Mouse (Mus musculus): ENCODE results near the gene Pltp. TPM values are rescaled to one million over a fixed set of nuclear protein-coding genes. Genes with fewer than 3 reads are reported as not detected.
A peak's percentile ranks its signal among the peaks of the same experiment; 100 is the strongest.

Gene Pltp
- total and polyA plus RNA-seq, 3 experiments, result 0.85 to 5.5 (median 0.94) TPM

DNA sequence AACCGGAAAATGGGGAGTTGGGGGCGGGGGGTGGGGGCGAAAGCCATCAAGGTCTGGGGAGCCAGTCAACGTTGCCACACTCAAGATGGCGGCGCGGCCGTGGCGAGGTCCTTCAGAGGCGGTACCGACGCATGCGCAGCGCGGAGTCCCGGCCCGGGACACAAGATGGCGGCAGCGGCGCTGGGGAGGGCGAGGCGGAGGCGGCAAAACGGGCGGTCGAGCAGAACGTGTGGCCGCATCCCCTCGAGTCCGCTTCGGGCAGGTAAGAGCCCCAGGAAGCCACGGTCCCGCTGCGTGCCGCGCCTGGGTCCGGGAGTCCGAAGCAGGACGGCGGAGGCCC lies 21.7 kb upstream of the Pltp start, which contains the start of gene Pcif1:
Pcif1 (plus strand) TSS at position 77 of the 340 bp plus-strand sequence.
- H3K9me3 ChIP-seq (replicated peaks; ENCODE audit: low read length), result no peaks in the 10 kb centered on the region
- peak within 1 kb of the TSS; percentile 80 to 92 (median 88) for H3K4me3 ChIP-seq (replicated peaks in 1 of 3; ENCODE audit: low read depth in 2 of 3, low read length in 2 of 3, poor library complexity in 1 of 3)
- in situ Hi-C loops (cut with MboI; ENCODE audit: low pct_ligation_motif_present, low pct_unique_long_range_greater_than_20kb, low sequenced_read_pairs), result loop anchor here (5.0 kb wide), 1 partner anchor 47 kb away; the partner anchor contains the start of genes Ctsa and Neurl2
- H3K9ac ChIP-seq (ENCODE audit: insufficient read depth, low read depth), result peak within 1 kb of the TSS; percentile 95
- H3K4me2 ChIP-seq (ENCODE audit: insufficient read depth, low read depth, poor library complexity, severe bottlenecking), result peak within 1 kb of the TSS; percentile 87
- DNase-seq (ENCODE audit: extremely low read depth), result peak; percentile 85
- H3K79me2 ChIP-seq (replicated peaks; ENCODE audit: control insufficient read depth, extremely low read depth, insufficient read depth, poor library complexity, severe bottlenecking), result peaks cover 18% of the 10 kb centered on the region
- TF ChIP-seq IRF4 (IDR thresholded peaks at IDR 0.05; ENCODE audit: low read depth, low read length) (no peak; the same call in 1 of the 2 replicates), CHD1 (IDR thresholded peaks at IDR 0.05; ENCODE audit: low read depth, low read length) (no peak), POLR2AphosphoS2 (IDR thresholded peaks at IDR 0.05; ENCODE audit: low read depth, low read length) (no peak), SMC3 (IDR thresholded peaks at IDR 0.05; ENCODE audit: low read depth, low read length) (no peak), JUN (IDR thresholded peaks at IDR 0.05; ENCODE audit: insufficient read depth, low read depth, low read length) (no peak), USF1 (IDR thresholded peaks at IDR 0.05; ENCODE audit: low read depth, low read length) (no peak), POLR2A (IDR thresholded peaks at IDR 0.05; ENCODE audit: low read depth, low read length) (peak; percentile 69), KAT2A (IDR thresholded peaks at IDR 0.05; ENCODE audit: insufficient replicate concordance, low read length) (peak; percentile 87; the same call in 1 of the 2 replicates), ZMIZ1 (IDR thresholded peaks at IDR 0.05; ENCODE audit: low read depth, low read length) (peak; percentile 86), E2F4 (IDR thresholded peaks at IDR 0.05; ENCODE audit: insufficient replicate concordance, low read depth, low read length) (no peak), CTCF (conservative IDR thresholded peaks at IDR 0.05 in 1 of 2, IDR thresholded peaks at IDR 0.05 in 1 of 2; ENCODE audit: low read depth in 2 of 2, low read length in 2 of 2) (no peak), PAX5 (IDR thresholded peaks at IDR 0.05; ENCODE audit: low read length) (no peak), MAFK (IDR thresholded peaks at IDR 0.05; ENCODE audit: insufficient replicate concordance, low read length) (no peak), GABPA (IDR thresholded peaks at IDR 0.05; ENCODE audit: insufficient replicate concordance, low read depth, low read length) (peak; percentile 17; the same call in 1 of the 2 replicates), NRF1 (IDR thresholded peaks at IDR 0.05; ENCODE audit: low read depth, low read length) (peak; percentile 88), NELFE (IDR thresholded peaks at IDR 0.05; ENCODE audit: low read depth, low read length) (peak; percentile 93), ZKSCAN1 (IDR thresholded peaks at IDR 0.05; ENCODE audit: borderline replicate concordance, low read depth, low read length) (no peak), TBP (conservative IDR thresholded peaks at IDR 0.05; ENCODE audit: low read depth, low read length) (peak; percentile 73; the same call in 1 of the 2 replicates), MEF2A (IDR thresholded peaks at IDR 0.05; ENCODE audit: borderline replicate concordance, low read depth, low read length) (no peak), ZNF384 (IDR thresholded peaks at IDR 0.05; ENCODE audit: low read depth, low read length) (no peak), ETS1 (conservative IDR thresholded peaks at IDR 0.05; ENCODE audit: low read depth, low read length) (no peak), BHLHE40 (IDR thresholded peaks at IDR 0.05; ENCODE audit: low read depth, low read length) (no peak), ELF1 (IDR thresholded peaks at IDR 0.05; ENCODE audit: low read depth, low read length) (peak; percentile 45; the same call in 1 of the 2 replicates), USF2 (conservative IDR thresholded peaks at IDR 0.05; ENCODE audit: low read depth, low read length) (no peak), MAZ (IDR thresholded peaks at IDR 0.05; ENCODE audit: low read depth, low read length) (peak; percentile 34; the same call in 1 of the 2 replicates), JUND (conservative IDR thresholded peaks at IDR 0.05; ENCODE audit: low read depth, low read length) (no peak), RCOR1 (conservative IDR thresholded peaks at IDR 0.05; ENCODE audit: low read depth, low read length) (0 out of 2 replicates have a peak, but pooled peaks have one; percentile 68), HCFC1 (IDR thresholded peaks at IDR 0.05; ENCODE audit: low read depth, low read length) (peak; percentile 90), TCF12 (IDR thresholded peaks at IDR 0.05; ENCODE audit: low read depth, low read length) (peak; percentile 95)
- peak within 1 kb of the TSS; percentile 84 for H3K27ac ChIP-seq (ENCODE audit: insufficient read depth, low read depth)
- peaks cover 11 to 19% of the 10 kb centered on the region in 2 experiments for H3K36me3 ChIP-seq (replicated peaks in 1 of 2; ENCODE audit: control insufficient read depth in 1 of 2, insufficient read depth in 1 of 2, low read length in 1 of 2)
- H3K27me3 ChIP-seq (replicated peaks), result no peaks in the 10 kb centered on the region
- H3K4me1 ChIP-seq (ENCODE audit: control insufficient read depth in 1 of 2, insufficient read depth in 2 of 2), result peaks cover 4 to 33% of the 10 kb centered on the region in 2 experiments
- dilution Hi-C loops (cut with MboI; ENCODE audit: extremely low pct_ligation_motif_present, extremely low pct_unique_long_range_greater_than_20kb, low sequenced_read_pairs), result no loop called here
